Mouse (Mus musculus): ENCODE data around the gene Nsf.
"Not testable (repeated sequence)": the region's sequence is repeated elsewhere in the genome, so short reads cannot be mapped to it uniquely, and the experiment has no call there.

Gene Nsf

GRCm38 (mm10) chr11:103892831-103893230 is 61.0 kb downstream of the Nsf start:
- DNase-seq (ENCODE audit: low spot score in 2 of 2), result no peak

DNA sequence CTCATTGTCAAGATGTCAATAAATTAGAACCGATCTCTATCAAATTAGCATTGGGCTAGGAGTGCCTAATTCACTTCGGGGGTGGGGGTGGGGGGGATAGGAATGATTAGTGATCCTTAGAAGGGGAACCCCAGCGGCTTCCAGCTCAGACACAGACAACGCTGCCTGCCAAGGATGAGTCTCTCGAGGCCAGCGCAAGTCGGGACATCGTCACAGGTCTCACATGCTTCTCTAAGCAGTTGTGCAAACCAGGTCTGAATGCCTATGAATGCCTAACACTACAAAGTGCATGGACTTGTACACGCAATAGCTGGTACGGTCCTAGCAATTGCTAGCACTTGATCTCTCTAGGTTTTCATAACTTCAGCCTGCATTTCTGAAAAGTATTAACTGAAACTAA is 62.1 kb downstream of the Nsf start:
- no peak for DNase-seq (ENCODE audit: low spot score in 2 of 2)

DNA sequence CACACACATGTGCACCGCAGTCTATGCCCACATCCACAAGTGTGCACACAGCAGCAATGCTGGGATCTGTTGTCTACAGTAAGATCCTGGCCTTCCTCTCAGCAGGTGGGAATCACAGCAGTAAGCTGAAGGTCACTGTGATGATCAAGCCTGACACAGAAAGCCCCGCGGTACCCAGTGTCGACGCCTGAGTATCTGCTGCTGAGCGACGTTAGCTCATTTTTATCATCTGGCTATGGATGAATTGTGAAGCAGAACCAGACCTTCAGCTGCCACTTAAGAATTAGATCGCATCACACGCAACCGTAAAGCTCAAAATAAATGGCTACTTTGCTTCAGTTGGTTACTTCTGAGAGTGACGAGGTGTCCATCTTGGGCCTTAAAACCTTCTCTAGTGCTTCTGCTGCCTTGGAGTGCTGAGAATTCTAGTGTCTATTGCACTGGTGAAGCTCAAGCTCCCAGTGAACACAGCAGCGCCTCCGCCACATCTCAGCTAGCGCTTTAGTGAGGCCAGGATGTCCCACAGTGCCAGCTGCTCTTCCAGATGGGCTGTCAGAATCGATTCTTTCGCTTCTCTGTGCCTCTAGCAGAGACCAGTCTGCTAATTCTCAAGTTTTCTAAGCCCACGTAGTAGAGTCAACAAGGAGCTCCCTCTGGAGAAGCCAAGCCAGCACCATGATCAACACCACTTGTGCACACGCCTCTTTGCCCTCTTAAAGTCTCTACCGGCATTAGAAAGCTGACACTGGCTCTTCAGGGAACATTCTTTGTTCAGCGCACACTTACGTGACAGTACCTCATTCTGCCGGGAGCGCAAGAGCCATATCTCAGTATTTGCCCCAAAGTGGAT is 63.3 kb downstream of the Nsf start:
- no peak for DNase-seq (ENCODE audit: low spot score in 2 of 2)

DNA sequence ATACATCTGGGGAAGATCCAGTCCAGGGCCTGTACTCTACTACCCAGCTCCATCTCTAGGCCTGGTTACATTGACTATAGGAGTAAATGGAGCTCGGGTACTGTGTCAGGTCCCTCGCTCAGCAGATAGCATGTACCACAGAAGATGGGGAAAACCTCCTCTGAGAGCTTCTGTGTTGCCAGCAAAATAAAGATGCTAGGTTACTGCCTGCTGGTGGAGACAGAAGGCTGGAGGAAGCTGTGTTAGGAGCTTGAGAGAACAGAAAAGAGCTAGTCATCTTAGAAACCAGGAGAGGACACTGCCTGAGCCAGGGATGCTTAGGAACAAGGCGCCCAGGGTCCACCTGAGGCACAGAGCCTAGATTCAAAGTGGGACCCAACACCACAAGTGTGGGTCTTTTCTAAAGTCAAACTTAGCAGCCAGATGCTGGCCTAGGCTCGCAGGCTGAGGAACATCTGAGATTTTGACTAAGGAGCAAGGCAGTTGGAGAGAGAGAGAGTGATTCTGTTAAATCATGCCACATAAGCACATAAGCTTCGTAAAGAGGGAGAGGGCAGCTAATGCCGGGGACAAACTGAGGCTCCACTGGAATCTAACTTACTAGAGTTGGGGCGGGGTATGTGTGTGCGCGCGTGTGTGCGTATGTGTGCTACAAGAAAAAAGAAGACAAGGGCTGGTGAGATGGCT is 66.0 kb downstream of the Nsf start:
- no peak for DNase-seq (ENCODE audit: low spot score in 2 of 2)

DNA sequence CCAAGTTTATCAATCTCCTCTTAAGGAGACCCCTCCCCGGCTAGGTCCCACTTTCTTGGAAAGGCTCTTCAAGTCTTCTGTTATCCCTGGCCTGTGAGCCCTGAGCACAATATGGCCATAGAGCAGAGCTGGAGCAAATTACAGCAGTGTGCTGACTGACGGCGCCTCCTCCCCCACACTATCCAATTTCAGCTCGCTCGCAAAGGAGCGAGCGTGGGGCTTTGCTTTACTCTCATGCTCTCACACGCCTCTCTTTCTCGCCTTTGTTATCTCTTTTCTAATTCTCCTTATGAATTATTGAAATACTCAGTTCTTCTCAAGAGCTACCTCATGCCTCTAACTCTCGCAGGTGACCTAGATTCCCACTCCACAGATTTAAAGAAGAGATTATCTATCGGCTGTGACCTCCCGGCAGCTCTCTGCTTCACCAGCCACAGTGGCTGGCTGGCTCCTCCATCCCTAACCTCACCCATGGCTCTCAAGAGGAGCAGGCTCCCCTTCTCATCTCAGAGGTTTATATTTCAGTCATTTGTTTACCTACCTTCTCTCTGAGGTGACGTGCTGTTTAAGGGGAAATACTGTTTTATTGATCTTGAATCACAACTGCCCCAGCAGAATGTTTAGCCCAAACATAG is 69.0 kb downstream of the Nsf start:
- DNase-seq (ENCODE audit: low spot score in 2 of 2), result no peak

DNA sequence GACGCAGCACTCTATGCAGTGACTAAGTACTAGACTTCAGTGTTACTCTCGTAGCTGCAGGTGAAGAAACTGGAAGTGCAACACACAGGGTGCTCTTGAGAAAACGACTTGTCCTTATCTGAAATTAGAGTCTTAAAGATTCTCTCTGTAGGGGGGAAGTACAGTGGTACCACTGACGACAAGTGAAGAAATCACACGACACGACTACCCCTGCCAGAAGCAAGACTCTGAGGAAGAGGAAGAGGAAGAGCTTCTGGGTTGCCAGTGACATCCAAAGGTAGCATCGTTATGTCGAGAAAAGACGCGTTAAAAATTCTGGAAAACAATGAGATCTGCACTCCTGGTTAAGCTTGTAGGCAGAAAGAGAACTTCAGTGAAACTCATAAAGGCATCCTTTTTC is 70.1 kb downstream of the Nsf start:
- DNase-seq (ENCODE audit: low spot score in 2 of 2), result no peak

DNA sequence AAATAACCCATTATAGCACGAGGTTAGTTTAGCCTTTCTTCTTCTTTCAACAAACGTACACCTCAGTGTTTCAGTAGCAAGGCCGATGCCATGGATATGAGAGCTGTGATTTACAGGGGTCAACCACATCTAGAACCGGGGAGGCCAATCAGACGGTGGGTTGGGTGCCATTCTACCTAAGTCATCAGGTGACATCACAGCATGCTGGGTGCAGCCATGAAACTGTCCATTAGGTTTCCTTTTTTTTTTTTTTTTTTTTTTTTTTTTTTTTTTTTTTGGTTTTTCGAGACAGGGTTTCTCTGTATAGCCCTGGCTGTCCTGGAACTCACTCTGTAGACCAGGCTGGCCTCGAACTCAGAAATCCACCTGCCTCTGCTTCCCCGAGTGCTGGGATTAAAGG is 74.4 kb downstream of the Nsf start:
- not testable (repeated sequence) for DNase-seq (ENCODE audit: low spot score in 2 of 2)

DNA sequence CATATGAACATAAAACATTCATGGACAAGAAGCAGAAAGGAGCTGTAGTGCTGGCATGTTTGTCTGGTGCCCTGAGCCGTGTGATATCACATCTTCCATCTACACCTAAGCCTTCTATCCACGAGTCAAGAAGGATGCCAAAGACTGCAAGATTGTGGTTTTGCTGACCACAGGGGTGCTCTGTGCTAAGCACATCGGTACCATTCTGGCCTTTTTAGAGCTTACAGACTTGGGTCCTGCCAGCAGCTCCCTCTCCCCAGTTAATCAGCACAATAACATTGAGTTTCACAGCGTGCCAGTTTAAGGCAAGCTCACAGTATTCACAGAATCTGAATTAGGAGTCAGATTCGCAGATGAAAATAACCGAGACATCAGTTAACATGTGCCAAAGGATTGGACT is 75.4 kb downstream of the Nsf start:
- no peak for DNase-seq (ENCODE audit: low spot score in 2 of 2)

DNA sequence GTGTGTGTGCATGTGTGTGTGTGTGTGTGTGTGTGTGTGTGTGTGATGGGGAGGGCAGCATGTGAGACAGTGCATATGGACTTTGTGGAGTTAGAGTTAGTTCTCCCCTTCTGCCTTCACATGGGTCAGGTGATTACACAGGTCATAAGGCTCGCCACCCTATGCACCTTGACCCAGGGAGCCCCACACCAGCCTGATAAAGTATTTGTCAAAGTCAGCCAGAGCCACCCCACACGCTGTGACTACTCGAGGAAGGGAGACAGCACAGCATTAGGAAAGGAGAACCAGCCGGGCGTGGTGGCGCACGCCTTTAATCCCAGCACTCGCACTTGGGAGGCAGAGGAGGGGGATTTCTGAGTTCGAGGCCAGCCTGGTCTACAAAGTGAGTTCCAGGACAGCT is 83.5 kb downstream of the Nsf start:
- no peak for DNase-seq (ENCODE audit: low spot score in 2 of 2)

GRCm38 (mm10) chr11:103867702-103868101 is 86.2 kb downstream of the Nsf start:
- DNase-seq (ENCODE audit: low spot score in 2 of 2), result no peak

GRCm38 (mm10) chr11:103865346-103865745 is 88.5 kb downstream of the Nsf start:
- DNase-seq (ENCODE audit: low spot score in 2 of 2), result no peak

GRCm38 (mm10) chr11:103864486-103864885 is 89.4 kb downstream of the Nsf start:
- DNase-seq (ENCODE audit: low spot score in 2 of 2), result no peak

GRCm38 (mm10) chr11:103862951-103863350 is 90.9 kb downstream of the Nsf start:
- no peak for DNase-seq (ENCODE audit: low spot score in 2 of 2)

DNA sequence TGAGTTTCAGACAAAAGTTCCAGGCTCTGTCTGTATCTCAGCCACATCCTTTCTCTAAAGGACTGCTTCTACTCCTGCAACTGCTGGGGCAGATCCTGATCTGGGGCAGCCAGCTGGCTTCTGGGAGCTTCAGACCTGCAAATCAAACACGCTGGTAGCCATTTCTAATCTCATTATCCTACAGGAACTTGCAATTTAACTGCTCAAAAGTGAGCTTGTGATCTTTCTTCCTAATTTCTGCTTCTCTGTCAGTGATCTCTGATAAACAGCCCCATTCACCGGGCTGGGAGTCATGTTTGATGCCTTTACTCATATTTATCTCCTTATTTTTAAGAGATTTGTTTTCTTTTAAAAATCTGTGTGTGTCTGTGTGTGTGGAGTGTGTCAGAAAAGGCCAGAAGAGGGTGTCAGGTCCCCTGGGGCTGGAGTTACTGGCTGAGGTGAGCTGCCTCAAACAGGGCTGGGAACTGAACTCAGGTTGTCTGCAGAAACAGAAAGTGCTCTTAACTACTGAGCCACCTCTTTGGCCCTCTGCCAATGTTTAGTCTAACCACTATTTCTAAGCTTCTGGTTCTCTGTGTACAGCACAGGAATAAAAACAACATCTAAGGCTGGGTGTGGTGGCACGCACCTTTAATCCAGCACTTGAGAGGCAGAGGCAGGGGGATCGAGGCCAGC is 93.8 kb downstream of the Nsf start:
- no peak for DNase-seq (ENCODE audit: low spot score in 2 of 2)

DNA sequence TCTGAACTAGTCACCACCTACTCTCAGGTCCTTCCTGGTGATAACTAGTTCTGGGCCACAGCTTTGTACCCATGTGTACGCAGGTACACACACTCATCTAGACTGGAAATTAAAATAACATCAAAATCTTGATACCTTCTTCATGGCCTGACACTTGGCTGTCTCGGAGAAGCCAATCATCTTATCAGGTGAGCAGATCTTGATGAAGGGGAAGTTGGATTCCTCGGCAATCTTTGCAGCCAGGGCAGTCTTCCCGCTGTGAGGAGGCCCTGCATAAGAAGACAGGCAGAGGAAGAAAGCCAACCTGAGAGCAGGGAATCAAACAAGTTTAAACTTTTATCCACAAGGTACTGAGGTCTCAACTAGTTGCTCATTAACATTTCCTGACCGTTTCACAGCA is 95.1 kb downstream of the Nsf start:
- DNase-seq (ENCODE audit: low spot score in 2 of 2), result no peak

DNA sequence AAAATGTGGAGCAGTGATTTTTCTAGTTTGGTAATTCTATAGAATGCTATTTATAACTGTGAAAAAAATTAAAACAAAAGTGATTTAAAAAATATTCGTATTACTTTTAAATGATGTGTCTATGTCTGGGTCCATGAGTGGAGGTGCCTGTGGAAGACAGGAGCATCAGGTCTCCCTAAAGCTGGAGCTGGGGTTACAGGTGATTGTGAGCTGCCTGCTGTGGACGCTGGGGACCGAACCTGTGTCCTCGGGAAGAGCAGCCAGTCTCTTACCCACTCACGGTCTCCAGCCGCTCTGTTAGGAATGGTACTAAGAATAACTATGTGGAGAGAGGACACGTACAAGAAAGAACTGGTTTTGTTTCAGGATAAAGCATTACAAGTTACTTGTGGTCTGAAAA is 97.2 kb downstream of the Nsf start:
- no peak for DNase-seq (ENCODE audit: low spot score in 2 of 2)

GRCm38 (mm10) chr11:103854294-103854693 is 99.6 kb downstream of the Nsf start:
- DNase-seq (ENCODE audit: low spot score in 2 of 2), result no peak

DNA sequence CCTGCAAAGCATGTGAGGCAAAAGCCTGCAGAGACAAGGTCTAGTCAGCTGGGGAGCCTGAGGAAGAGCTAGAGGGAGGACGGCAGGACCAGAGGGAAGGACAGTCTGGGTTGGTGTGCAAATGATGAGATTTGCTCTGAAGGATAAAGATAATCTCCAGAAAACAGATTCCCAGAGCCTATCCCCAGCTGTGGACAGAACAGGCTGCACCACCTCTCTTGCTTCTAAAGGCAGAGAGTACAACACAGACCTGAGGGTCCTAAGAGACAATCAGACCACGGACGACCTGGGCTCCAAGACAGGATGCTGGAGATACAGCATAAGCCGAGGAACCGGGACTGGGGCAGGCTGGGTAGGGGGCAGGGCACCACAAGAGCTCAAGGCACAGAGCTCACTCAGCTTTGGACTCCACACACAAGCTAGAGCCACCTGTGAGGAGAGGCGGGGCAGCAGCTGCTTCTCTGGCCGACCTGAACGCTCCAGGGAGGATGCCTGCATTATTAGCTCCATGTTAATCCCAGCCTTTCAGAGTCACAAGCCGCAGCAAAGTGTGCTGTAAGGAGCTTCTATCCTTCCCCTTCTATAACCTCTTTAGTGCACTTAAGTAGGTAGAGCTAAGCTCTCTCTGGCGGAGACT is 100.5 kb downstream of the Nsf start:
- no peak for DNase-seq (ENCODE audit: low spot score in 2 of 2)

- DNase-seq (ENCODE audit: low spot score in 2 of 2), result no peak
Observed at GRCm38 (mm10) chr11:103852590-103853283, 101.1 kb downstream of the Nsf start.

DNA sequence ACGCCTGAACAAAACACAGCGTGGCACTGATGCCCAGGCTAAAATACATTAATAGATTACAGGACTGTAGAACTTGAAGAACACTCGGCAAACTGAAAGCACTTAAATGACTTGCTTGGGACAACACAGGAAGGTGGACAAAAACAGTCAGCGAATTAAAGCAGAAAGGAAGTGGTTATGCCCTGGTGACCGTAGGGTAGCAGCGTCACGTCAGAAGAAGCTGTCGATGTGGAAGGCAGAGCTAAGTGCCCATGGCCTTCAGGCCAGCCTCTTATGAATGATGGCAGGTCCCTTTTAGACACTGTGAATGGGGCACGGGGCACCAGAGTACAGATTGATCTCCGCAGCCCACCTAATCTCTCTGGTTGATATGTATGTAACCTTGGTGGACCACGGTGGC is 105.6 kb downstream of the Nsf start:
- DNase-seq (ENCODE audit: low spot score in 2 of 2), result no peak

DNA sequence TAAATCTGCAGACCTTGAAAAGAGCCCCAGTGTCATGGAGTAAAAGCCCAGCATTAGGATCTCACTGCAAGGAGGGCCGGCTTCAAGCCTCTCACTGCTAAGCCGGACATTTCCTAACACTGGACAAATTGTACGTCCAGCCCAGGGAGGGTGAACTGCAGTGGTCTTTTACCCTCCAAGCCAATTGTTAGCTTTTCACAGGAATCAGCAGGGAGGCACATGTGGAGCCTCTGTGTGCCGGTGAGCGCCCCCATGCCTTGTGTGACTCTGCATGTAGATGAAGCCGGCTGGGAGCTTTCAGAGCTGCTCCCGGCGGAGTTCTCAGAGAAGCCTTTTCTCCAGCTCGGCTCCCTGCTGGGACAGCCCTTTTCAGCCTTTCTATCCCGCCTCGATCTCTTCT is 113.0 kb downstream of the Nsf start:
- DNase-seq (ENCODE audit: low spot score in 2 of 2), result no peak

All from spleen, postnatal 36 days (tissue).